Mouse (Mus musculus) midbrain, embryonic 16.5 days (tissue): ENCODE measurements around the gene Utf1. TPM values are rescaled to one million over a fixed set of nuclear protein-coding genes. Genes with fewer than 3 reads are reported as not detected.
A peak's percentile ranks its signal among the peaks of the same experiment; 100 is the strongest.

Experiments used
- ATAC-seq: fragments of 200-750 bp; cut with Nextera tagmentation; 2 replicates; pipeline ENCODE4 v1.8.0; 2017; ENCODE audit warnings: moderate TSS enrichment
- H3K27ac ChIP-seq: fragments of 300-500 bp; sonication (generic); 2 replicates; pipeline ENCODE4 v1.5.1; 2014; ENCODE audit warnings: mild to moderate bottlenecking, low read length, mixed read lengths
- H3K27me3 ChIP-seq: fragments of 300-500 bp; sonication (generic); 2 replicates; pipeline ENCODE4 v1.6.1; 2014; ENCODE audit warnings: low read depth, low read length, mixed read lengths; ENCODE audit not compliant: control insufficient read depth, insufficient read depth
- H3K36me3 ChIP-seq: fragments of 300-500 bp; sonication (generic); 2 replicates; pipeline ENCODE4 v1.6.1; 2014; ENCODE audit warnings: mild to moderate bottlenecking, low read length, moderate library complexity, mixed read lengths; ENCODE audit not compliant: control insufficient read depth, insufficient read depth
- H3K4me1 ChIP-seq: fragments of 300-500 bp; sonication (generic); 2 replicates; pipeline ENCODE4 v1.6.1; 2014; ENCODE audit warnings: mild to moderate bottlenecking, low read length, mixed read lengths; ENCODE audit not compliant: control insufficient read depth, insufficient read depth
- H3K4me2 ChIP-seq: fragments of 300-500 bp; sonication (generic); 2 replicates; pipeline ENCODE4 v1.6.1; 2014; ENCODE audit warnings: mild to moderate bottlenecking, low read length, mixed read lengths
- H3K4me3 ChIP-seq: fragments of 300-500 bp; sonication (generic); 2 replicates; pipeline ENCODE4 v1.5.1; 2014; ENCODE audit warnings: low read depth, mild to moderate bottlenecking, low read length, moderate library complexity, mixed read lengths
- H3K9ac ChIP-seq: fragments of 300-500 bp; sonication (generic); 2 replicates; pipeline ENCODE4 v1.6.1; 2014; ENCODE audit warnings: low read depth, low read length, mixed read lengths
- H3K9me3 ChIP-seq: fragments of 300-500 bp; sonication (generic); replicated peaks from 2 replicates; pipeline ENCODE4 v1.6.1; 2014; ENCODE audit warnings: mild to moderate bottlenecking, low read length, mixed read lengths; ENCODE audit not compliant: control insufficient read depth, poor library complexity, severe bottlenecking
- WGBS: fragments of 180-500 bp; shearing (Covaris S2); extraction: QIAGEN DNeasy Blood & Tissue Kit; methylation state at CpG from one replicate; pipeline ENCODE4 v1.1.7; 2014; 5-methylcytosine and 5-hydroxymethylcytosine counted together
- polyA plus RNA-seq: library from polyadenylated mRNA; unstranded; fragments of >200 nt; fragmentation: Nextera tagmentation; extraction: Ambion mirVana; gene quantifications from 2 replicates; pipeline ENCODE4 v1.2.1, GENCODE M21; 2015

The Utf1 gene
- polyA plus RNA-seq, 1 experiment from 2014 or later = not detected

- no peaks in the 10 kb centered on the region for H3K9me3 ChIP-seq
- H3K4me3 ChIP-seq = no peak overlapping the region
- H3K9ac ChIP-seq = no peak overlapping the region
- no peak for ATAC-seq
- no peaks in the 10 kb centered on the region for H3K27me3 ChIP-seq
- no peaks in the 10 kb centered on the region for H3K36me3 ChIP-seq
- H3K4me2 ChIP-seq = no peak overlapping the region
- no peaks in the 10 kb centered on the region for H3K4me1 ChIP-seq
- no peak overlapping the region for H3K27ac ChIP-seq
Observed at GRCm38 (mm10) chr7:139972923-139973331, 29.3 kb downstream of the Utf1 start.

DNA sequence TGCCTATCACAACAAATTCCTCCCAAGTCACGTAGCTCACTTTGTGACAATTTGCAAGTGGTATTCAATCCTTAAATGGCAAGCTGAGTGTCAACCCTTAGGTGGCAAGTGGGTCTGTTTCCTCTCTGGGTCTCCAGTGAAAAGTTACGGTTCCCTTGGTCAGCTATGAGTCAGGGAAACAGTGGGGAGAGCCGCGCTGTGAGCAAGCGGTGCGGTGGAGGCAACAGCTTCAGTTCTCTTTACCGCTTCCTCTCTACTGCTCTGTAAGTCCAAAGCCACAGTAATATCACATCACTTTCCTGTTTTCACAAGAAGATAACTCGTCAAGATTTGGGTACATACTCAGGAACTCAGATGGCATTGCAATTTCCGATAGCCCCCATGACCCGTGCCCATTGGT, 30.7 kb downstream of the Utf1 start:
- Histone ChIP-seq H3K27ac (no peak overlapping the region), H3K4me1 (peaks cover 4% of the 10 kb centered on the region; the same call in 1 of the 2 replicates), H3K9ac (no peak overlapping the region), H3K36me3 (no peaks in the 10 kb centered on the region), H3K4me2 (no peak overlapping the region), H3K4me3 (no peak overlapping the region), H3K27me3 (no peaks in the 10 kb centered on the region), H3K9me3 (no peaks in the 10 kb centered on the region)
- 91% methylated on average over 10 of the region's 10 CpGs for WGBS
- ATAC-seq = no peak

DNA sequence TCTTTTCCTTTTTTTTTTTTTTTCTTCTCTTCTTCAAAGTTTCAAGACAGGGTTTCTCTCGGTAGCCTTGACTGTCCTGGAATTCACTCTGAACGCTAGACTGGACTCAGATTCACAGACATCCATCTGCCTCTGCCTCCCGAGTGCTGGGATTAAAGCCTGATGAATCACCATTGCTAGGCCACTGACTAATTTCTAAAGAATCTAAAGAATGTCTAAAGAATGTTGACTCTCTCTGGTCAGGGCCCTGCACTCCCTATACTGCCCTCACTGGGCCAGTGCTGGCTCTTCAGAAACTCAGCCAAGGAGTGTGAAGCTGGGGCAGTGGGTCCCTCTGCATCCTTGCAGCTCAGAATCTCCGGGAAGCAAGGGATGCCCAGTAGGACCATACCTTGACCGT, 31.9 kb downstream of the Utf1 start:
- H3K9me3 ChIP-seq = no peaks in the 10 kb centered on the region

DNA sequence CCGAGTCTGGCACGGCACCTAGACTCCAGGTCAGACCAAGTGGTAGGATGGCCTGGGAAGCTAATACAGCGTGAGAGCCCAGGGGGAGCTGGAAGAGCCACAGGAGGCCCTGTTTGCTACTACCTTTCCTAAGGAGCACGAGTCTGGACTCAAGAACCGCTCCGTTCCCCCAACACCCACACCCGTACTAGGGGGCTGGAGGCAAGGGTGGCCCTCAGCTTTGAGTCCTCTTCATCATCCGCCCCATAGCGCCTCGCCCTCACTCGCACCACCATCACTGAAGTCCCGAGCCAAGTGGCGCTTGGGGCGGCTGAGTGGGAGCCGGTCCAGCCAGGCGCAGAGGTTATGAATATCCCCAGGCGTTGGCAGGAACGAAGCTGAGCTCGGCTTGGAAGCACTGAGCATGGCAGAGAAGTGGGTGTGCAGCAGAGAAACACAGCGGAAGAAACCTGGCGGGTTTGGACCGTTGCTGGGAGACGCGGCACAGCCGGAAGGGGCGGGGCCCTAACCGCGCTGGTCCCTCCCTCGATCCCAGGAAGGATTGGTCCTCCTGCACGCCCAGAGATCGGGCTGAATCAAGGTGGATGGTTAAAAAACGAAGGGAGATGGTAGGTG, 34.8 kb downstream of the Utf1 start, which contains the start of gene 6430531B16Rik:
TSS of gene 6430531B16Rik (minus strand) at position 478 of the 615 bp plus-strand sequence.
- peak; percentile 98 for ATAC-seq
- 3% methylated on average over 32 of the region's 32 CpGs for WGBS
- H3K4me2 ChIP-seq = peak within 1 kb of the TSS; percentile 91
- H3K9ac ChIP-seq = peak within 1 kb of the TSS; percentile 75
- no peaks in the 10 kb centered on the region for H3K36me3 ChIP-seq
- H3K9me3 ChIP-seq = no peaks in the 10 kb centered on the region
- H3K27me3 ChIP-seq = no peaks in the 10 kb centered on the region
- peak within 1 kb of the TSS; percentile 62 for H3K27ac ChIP-seq
- H3K4me1 ChIP-seq = peaks cover 4% of the 10 kb centered on the region; the same call in 1 of the 2 replicates
- H3K4me3 ChIP-seq = peak within 1 kb of the TSS; percentile 55

More for the DNA sequence above, 31.9 kb downstream of the Utf1 start:
- Histone ChIP-seq H3K9ac (no peak overlapping the region), H3K4me2 (no peak overlapping the region), H3K36me3 (no peaks in the 10 kb centered on the region), H3K27me3 (no peaks in the 10 kb centered on the region), H3K4me1 (peaks cover 4% of the 10 kb centered on the region; the same call in 1 of the 2 replicates), H3K4me3 (no peak overlapping the region), H3K27ac (no peak overlapping the region)
- no peak for ATAC-seq
- WGBS = 57% methylated on average over 5 of the region's 5 CpGs

GRCm38 (mm10) chr7:139979011-139979719, 35.6 kb downstream of the Utf1 start:
- Histone ChIP-seq H3K4me3 (peak overlapping the region; percentile 55), H3K9ac (peak overlapping the region; percentile 75), H3K27me3 (no peaks in the 10 kb centered on the region), H3K4me1 (peaks cover 4% of the 10 kb centered on the region; the same call in 1 of the 2 replicates), H3K4me2 (peak overlapping the region; percentile 91), H3K27ac (no peak overlapping the region), H3K9me3 (no peaks in the 10 kb centered on the region), H3K36me3 (no peaks in the 10 kb centered on the region; the same call in 1 of the 2 replicates)
- 39% methylated on average over 13 of the region's 13 CpGs for WGBS
- peak; percentile 61 for ATAC-seq

- Histone ChIP-seq H3K4me2 (no peak overlapping the region), H3K27me3 (no peaks in the 10 kb centered on the region), H3K4me3 (no peak overlapping the region), H3K4me1 (peaks cover 4% of the 10 kb centered on the region; the same call in 1 of the 2 replicates), H3K9me3 (no peaks in the 10 kb centered on the region), H3K9ac (no peak overlapping the region), H3K27ac (no peak overlapping the region), H3K36me3 (no peaks in the 10 kb centered on the region; the same call in 1 of the 2 replicates)
- 63% methylated on average over 3 of the region's 3 CpGs for WGBS
- ATAC-seq = no peak
Observed at GRCm38 (mm10) chr7:139980778-139981177, 37.2 kb downstream of the Utf1 start.

DNA sequence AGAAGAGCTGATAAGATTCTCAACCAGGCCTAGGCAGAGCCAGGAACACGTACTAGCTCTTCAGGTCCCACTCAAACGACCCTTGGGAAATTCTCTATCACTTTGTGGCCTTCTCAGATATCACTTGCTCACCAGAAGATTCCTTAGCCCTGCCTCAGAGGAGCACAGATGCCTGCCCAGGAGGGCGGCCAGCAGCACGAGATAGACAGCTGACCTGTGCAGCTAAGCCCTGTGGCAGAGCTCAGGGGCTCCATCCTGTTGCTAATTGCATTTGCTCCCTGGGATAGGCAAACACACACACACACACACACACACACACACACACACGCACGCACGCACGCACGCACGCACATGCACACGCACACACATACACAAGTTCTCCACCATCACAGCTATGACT, 38.5 kb downstream of the Utf1 start:
- Histone ChIP-seq H3K9me3 (no peaks in the 10 kb centered on the region), H3K4me3 (no peak overlapping the region), H3K27me3 (no peaks in the 10 kb centered on the region), H3K27ac (no peak overlapping the region), H3K4me1 (peaks cover 4% of the 10 kb centered on the region; the same call in 1 of the 2 replicates), H3K36me3 (no peaks in the 10 kb centered on the region; the same call in 1 of the 2 replicates), H3K4me2 (no peak overlapping the region), H3K9ac (no peak overlapping the region)
- WGBS = 88% methylated on average over 11 of the region's 11 CpGs
- ATAC-seq = no peak

DNA sequence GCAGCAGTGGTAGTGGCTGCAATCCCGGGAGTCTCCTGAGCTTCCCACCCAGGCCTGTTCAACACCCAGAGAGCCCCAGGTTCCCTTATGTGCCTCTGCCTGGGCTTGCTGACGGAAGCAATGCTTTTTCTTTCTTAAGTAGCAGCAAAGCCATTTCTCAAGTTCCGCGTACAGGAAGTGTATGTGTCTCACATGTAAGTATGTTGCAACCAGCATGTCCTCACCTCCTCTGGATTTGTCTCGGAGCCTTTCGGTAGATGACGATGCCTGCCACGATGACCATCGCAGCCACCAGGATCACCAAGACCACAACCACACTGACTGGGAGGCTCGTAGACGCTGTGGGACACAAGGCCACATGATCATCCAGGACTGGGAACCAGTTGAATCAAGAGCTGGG, 40.9 kb downstream of the Utf1 start:
- 96% methylated on average over 11 of the region's 11 CpGs for WGBS
- no peak overlapping the region for H3K27ac ChIP-seq
- ATAC-seq = no peak

DNA sequence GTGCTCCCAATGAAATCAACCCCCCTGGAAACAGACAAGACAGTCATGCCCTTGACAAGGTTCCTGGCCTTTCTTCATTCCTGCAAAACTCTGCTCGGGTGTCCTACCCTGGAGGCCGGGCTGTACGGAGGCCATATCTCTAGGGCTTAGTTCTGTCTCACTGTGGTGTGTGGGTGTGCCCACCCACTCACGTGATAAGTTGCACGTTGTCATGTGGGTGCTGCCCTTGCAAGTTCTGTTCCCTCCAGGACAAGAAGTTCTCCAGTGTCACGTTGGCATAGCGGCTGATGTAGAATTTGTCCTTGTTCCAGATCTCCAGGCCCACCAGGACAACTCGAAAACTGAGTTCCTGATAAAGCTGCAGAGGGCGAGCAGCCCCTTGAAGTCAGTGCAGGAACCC, 44.7 kb downstream of the Utf1 start:
- H3K4me2 ChIP-seq = no peak overlapping the region
- H3K36me3 ChIP-seq = no peaks in the 10 kb centered on the region; the same call in 1 of the 2 replicates
- H3K9me3 ChIP-seq = no peaks in the 10 kb centered on the region
- ATAC-seq = no peak
- 91% methylated on average over 9 of the region's 9 CpGs for WGBS
- no peaks in the 10 kb centered on the region for H3K27me3 ChIP-seq
- H3K4me3 ChIP-seq = no peak overlapping the region
- no peak overlapping the region for H3K27ac ChIP-seq
- H3K9ac ChIP-seq = no peak overlapping the region
- no peaks in the 10 kb centered on the region for H3K4me1 ChIP-seq

More for the DNA sequence above, 40.9 kb downstream of the Utf1 start:
- H3K36me3 ChIP-seq = no peaks in the 10 kb centered on the region; the same call in 1 of the 2 replicates
- H3K9ac ChIP-seq = no peak overlapping the region
- H3K27me3 ChIP-seq = no peaks in the 10 kb centered on the region
- H3K4me2 ChIP-seq = no peak overlapping the region
- H3K4me1 ChIP-seq = no peaks in the 10 kb centered on the region
- no peak overlapping the region for H3K4me3 ChIP-seq
- no peaks in the 10 kb centered on the region for H3K9me3 ChIP-seq
